21 mouse cellular contexts compared by ENCODE assay signal in genomic region chr9:103540518-103540917, GRCm38 (mm10).
DNase-seq lines count a peak whose midpoint lies in the region; ATAC-seq lines count a peak whose summit lies in the region.
"Had no signal": no experiment of that assay in that cellular context is flagged by ENCODE, and none has a peak within 500 bp of the region (broad histone marks: within the 10 kb centered on the region; RNA-seq: fewer than 3 reads in every experiment).

No protein-coding gene starts in this region.

- H3K4me1 ChIP-seq in heart, embryonic 10.5 days, result peaks cover 31% of the 10 kb centered on the region
- H3K4me1 ChIP-seq in heart, embryonic 15.5 days (replicated peaks), result peaks cover 8% of the 10 kb centered on the region
- H3K4me1 ChIP-seq in embryonic facial prominence, embryonic 10.5 days, result peaks cover 35% of the 10 kb centered on the region
- H3K4me1 ChIP-seq: intestine, embryonic 15.5 days had no signal

- H3K9me3 ChIP-seq in heart, embryonic 10.5 days, result no peaks in the 10 kb centered on the region
- H3K9me3 ChIP-seq in heart, embryonic 15.5 days (replicated peaks), result no peaks in the 10 kb centered on the region
- H3K9me3 ChIP-seq in embryonic facial prominence, embryonic 10.5 days, result no peaks in the 10 kb centered on the region
- H3K9me3 ChIP-seq: embryonic facial prominence, embryonic 13.5 days; forebrain, embryonic 12.5 days; forebrain, embryonic 15.5 days; hindbrain, embryonic 12.5 days; intestine, embryonic 15.5 days had no signal

- H3K36me3 ChIP-seq in heart, embryonic 10.5 days, result peaks cover 2% of the 10 kb centered on the region; the same call in 1 of the 2 replicates
- H3K36me3 ChIP-seq in heart, embryonic 15.5 days, result no peaks in the 10 kb centered on the region
- no peaks in the 10 kb centered on the region for H3K36me3 ChIP-seq in embryonic facial prominence, embryonic 10.5 days (replicated peaks)
- H3K36me3 ChIP-seq: embryonic facial prominence, embryonic 13.5 days; forebrain, embryonic 12.5 days; forebrain, embryonic 15.5 days; hindbrain, embryonic 12.5 days; intestine, embryonic 15.5 days had no signal

- peak overlapping the region; percentile 59; the same call in 1 of the 2 replicates for H3K27ac ChIP-seq in heart, embryonic 10.5 days
- H3K27ac ChIP-seq in heart, embryonic 15.5 days, result 0 out of 2 replicates have a peak overlapping the region, but pooled peaks have one; percentile 20
- 0 out of 2 replicates have a peak overlapping the region, but pooled peaks have one; percentile 14 for H3K27ac ChIP-seq in embryonic facial prominence, embryonic 10.5 days (replicated peaks)
- H3K27ac ChIP-seq: embryonic facial prominence, embryonic 13.5 days; forebrain, embryonic 12.5 days; forebrain, embryonic 15.5 days; hindbrain, embryonic 12.5 days; intestine, embryonic 15.5 days had no signal

- intact Hi-C loops in heart, postnatal 10 days (cut with DNase I), result no loop called here

- no peak overlapping the region for H3K9ac ChIP-seq in heart, embryonic 15.5 days
- H3K9ac ChIP-seq: embryonic facial prominence, embryonic 13.5 days; forebrain, embryonic 12.5 days; forebrain, embryonic 15.5 days; hindbrain, embryonic 12.5 days; intestine, embryonic 15.5 days had no signal

- DNase-seq in heart, embryonic 10.5 days (ENCODE audit: low spot score), result no peak
- no peak for DNase-seq in heart, adult 11 months
- DNase-seq in heart, postnatal 10 days, result no peak
- DNase-seq in embryonic facial prominence, embryonic 10.5 days (ENCODE audit: low spot score), result no peak
- no peak for DNase-seq in natural killer cell, adult 2 months (ENCODE audit: low spot score in 2 of 2)
- DNase-seq: adrenal gland, postnatal 10 days; adrenal gland, postnatal 36 days; cerebellum, adult 18-20 months; cerebellum, adult 9-10 months; gastrocnemius, postnatal 25 days; heart, postnatal 14 days; kidney, adult 11 months; kidney, adult 8-10 months had no signal

- ATAC-seq in heart, embryonic 15.5 days (replicated peaks; ENCODE audit: insufficient number of reproducible peaks, insufficient read depth, low FRiP score, low read depth), result no peak
- ATAC-seq: forebrain, embryonic 15.5 days; hindbrain, embryonic 16.5 days; intestine, embryonic 15.5 days had no signal

- H3K4me2 ChIP-seq in heart, embryonic 15.5 days, result no peak overlapping the region
- H3K4me2 ChIP-seq: embryonic facial prominence, embryonic 13.5 days; forebrain, embryonic 12.5 days; forebrain, embryonic 15.5 days; hindbrain, embryonic 12.5 days; intestine, embryonic 15.5 days had no signal

- H3K4me3 ChIP-seq in heart, embryonic 10.5 days, result no peak overlapping the region
- H3K4me3 ChIP-seq in heart, embryonic 15.5 days, result no peak overlapping the region
- no peak overlapping the region for H3K4me3 ChIP-seq in embryonic facial prominence, embryonic 10.5 days
- H3K4me3 ChIP-seq: embryonic facial prominence, embryonic 13.5 days; erythroblast, embryonic 14.5 days; forebrain, embryonic 12.5 days; forebrain, embryonic 15.5 days; hindbrain, embryonic 12.5 days; intestine, embryonic 15.5 days had no signal

- no peaks in the 10 kb centered on the region for H3K27me3 ChIP-seq in heart, embryonic 10.5 days (ENCODE audit: insufficient read depth, poor library complexity, severe bottlenecking)
- no peaks in the 10 kb centered on the region for H3K27me3 ChIP-seq in heart, embryonic 15.5 days
- H3K27me3 ChIP-seq in embryonic facial prominence, embryonic 10.5 days (replicated peaks; ENCODE audit: low read depth, poor library complexity, severe bottlenecking), result 0 out of 2 replicates have a peak, but pooled peaks cover 11% of the 10 kb centered on the region
- H3K27me3 ChIP-seq: embryonic facial prominence, embryonic 13.5 days; forebrain, embryonic 15.5 days; intestine, embryonic 15.5 days had no signal

- WGBS in heart, embryonic 10.5 days, result 78% methylated on average over 8 of the region's 8 CpGs
- WGBS in heart, embryonic 15.5 days, result 84% methylated on average over 8 of the region's 8 CpGs
- 68% methylated on average over 8 of the region's 8 CpGs for WGBS in embryonic facial prominence, embryonic 10.5 days
